Mouse (Mus musculus) thymus, postnatal 4 days (tissue): Measurements from ENCODE around the gene Emc8.

Experiments used
- DNase-seq: peaks from one replicate; pipeline ENCODE4 v3.0.0; 2021

Gene Emc8

DNA sequence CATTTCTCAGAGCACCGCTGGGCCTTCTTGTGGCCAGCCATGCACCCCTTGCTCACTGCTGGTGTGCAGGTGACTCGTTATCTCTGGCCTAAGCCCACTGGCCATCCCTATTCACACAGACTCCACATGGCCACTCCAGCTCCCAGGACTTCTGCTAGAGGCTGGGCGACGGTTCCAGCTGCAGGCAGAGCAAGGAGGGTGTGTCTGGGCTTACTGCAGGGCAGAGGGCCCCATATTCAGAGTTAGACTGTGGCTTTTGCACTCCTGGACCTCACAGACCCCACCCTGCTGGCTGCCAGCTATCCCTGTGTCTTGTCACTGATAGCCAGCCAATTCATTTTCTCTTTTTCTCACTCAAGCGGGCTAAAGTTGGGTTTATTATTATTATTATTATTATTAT, 15.7 kb upstream of the Emc8 start:
- no peak for DNase-seq

DNA sequence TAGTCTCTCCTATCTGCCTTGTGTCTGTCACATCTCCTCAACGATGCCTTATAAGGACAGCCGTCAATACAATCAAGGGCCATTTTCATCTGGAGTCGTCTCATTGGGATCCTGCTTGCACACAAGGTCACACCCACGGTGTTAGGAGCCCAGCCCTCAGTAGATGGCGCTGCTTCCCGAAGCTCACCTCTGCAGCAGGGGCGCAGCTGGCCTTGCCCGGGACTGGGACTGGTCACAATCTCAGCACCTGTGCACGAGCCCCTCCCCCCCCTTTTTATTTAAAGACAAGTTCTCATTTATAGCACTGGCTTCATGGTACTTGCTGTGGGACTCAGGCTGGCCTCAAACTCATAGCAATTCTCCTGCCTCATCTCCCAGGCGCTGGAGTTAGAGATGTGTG, 15.2 kb upstream of the Emc8 start:
- DNase-seq: peak; percentile 90

DNA sequence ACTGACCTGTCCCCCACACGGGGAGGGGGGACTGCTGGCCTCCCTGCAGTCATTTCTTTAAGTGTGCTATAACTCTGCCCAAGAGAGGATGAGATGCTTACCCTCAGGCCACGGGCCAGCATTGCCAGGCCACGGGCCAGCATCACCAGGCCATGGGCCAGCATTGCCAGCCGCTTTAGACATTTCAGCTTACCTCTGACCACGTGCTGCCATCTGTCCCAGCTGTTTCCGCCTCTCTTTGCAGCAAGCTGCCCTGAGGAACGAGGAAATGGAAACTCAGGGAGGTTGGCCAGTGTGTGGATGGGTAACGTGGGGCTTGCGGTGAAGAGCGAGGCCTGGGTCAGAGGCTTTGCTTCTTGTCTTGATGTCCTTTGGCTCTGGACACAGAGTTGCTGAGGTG, 12.7 kb upstream of the Emc8 start:
- no peak for DNase-seq

DNA sequence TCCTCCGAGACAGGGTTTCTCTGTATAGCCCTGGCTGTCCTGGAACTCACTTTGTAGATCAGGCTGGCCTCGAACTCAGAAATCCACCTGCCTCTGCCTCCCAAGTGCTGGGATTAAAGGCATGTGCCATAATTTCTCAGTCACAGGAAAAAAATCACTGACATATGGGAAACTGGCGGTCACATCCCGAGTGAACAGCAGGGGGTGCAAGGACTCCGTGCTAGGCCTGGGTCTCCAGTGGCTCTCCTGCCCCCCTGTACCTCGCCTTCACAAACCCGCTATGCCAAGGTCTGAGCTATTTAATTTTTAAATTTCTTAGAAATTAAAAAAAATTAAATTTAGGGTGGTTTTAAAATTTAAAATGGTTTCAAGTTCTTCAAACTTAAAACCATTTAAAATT, 12.0 kb upstream of the Emc8 start:
- DNase-seq: peak; percentile 84

DNA sequence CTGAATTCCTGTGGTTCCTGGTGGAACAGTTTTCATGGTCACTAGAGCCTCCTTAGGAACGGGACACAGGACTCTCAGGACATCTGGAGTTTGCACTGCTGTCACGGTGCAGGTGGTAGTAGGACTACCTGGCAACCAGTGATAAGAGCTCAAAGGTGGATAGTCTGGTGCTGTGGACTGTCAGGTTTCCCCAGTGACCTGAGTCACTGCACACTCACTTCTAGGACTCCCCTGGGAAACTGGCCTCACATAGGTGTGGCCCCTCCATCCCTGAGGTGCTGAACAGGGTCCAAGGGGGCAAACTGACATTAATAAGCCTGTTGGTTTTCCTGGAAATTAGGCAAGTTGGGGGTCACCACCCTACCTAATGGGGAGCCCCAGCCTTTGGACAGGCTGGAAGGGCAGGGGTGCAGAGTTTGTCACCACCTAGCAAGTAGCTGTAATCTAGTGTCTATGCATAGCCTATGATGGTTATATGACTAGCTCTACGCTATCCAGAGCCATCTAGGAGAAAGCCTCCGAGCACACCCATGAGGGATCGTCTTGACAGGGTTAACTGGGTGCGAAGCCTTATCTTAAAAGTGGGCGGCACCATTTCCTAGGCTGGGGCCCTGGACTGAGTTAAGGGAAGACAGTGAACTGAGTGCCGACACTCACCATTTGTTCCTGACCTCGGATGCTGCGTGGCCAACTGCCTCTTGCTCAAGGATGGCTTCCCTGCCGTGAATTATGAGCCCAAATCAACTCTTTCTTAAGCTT, 11.4 kb upstream of the Emc8 start:
- DNase-seq: no peak

DNA sequence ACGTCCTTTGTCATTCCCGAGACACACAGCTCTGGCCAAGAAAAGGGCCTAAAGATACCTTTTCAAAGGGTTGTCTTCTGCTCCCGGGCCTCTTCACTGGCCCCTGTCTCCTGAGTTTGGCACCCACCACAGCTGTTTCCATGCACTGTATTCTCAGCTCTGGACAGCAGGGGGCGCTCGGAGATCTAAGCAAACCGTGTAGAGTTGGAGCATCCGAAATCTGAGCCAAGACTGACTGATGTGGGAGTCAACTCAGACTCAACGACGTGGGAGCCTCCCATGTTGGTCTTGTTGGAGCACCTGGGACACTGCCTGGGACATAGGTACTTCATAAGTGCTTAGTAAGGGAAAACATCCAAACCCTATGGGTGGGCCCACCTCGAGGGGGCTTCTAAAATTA, 10.1 kb upstream of the Emc8 start:
- DNase-seq: peak; percentile 93

DNA sequence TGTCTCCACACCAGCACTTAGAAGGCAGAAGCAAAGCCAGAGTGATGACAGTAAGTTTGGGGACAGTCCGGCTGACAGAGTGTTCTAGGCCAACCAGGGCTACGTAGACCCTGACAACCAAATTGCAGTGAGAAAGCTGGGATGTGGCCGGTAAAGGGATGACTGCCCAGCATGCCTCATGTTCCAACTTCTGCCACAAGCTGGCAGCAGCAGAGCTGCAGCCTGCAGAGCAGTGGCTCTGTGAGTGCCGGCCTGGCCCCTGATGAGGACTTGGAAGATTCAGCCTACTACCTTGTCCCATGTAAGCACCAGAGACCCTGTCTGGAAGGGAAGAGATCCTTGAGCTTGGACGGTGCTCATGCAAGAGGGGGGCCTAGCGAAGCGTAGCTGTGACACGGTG, 7.3 kb upstream of the Emc8 start:
- no peak for DNase-seq

DNA sequence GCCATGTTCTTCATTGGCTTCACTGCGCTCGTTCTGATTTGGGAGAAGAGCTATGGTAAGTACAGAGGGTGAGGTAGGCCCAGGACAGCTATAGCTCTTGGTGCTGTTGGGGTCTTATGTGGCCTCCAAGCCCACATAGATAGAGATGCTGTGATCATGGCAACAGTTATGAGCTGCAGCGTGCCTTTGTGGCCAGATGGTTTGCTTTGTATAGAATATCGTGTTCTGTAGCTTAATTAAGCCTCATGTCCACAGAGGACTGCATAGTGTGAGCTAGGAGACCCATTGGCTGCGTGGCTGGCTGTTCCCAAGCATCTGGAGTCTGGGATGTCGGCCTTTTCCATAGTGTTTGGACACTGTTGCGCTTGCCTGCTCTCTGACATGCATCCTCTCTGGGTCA, 4.9 kb upstream of the Emc8 start:
- DNase-seq: no peak

- no peak for DNase-seq
Observed at GRCm38 (mm10) chr8:120672626-120673229, 4.4 kb upstream of the Emc8 start.

DNA sequence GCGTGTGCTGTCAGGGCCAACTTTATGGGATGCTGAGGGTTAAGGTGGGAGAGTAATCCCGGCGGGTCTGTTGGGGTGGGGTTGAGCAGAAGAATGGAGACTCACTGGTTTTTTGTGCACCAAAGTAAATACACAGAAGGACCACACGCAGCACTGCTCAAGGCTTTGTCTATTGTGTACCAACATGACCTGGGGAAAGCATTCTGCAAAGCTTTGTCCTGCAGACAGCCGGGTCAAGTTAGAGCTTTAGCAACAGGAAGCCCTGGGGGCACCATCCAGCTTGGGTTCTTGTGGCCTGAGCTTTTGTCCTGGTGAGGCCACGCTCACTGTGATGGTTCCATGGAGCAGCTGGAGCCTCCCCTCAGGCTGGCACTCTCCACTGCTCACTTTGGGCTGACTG, 3.4 kb upstream of the Emc8 start:
- no peak for DNase-seq

DNA sequence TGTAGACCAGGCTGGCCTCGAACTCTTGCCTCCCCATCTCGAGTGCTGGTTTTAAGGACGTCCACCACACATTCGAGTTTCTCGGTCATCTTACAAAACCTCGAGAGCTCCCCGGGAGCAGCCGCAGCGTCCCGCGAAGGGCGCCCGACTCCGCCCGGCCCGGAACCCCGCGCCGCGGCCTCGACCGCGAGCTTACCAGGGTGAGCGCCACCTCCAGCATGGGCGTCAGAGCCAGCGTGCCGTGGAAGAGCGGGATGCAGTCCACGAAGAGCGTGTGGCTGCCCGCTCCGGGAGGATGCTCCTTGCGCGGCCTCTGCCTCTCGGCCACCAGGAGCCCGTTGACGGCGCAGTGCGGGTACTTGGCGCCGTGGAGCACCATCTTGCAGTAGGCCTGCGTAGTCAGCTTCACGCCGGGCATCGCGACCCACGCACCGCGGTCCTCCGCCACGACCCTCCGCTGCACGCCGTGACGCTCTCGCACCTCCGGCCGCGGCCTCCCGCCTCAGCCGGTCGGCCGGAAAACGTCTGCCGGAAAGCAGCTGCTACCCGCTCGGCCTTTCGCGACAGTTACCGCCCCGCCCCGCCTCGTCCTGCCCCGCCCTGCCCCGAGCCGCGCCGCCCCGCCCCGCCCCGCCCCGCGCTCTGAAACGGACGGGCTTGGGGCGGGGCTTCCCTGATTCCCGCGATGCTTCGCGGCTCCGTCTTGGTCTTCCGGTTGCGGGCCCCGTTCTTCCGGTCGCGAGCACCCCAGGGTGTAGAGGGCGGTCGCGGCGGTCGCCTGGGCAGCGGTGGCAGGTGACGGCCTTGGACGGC, 606 bp downstream of the Emc8 start, which contains the start of the genes Gm27021 and Cox4i1:
Gene Gm27021 (minus strand): TSS at position 519 of the 813 bp plus-strand sequence.
Gene Cox4i1 (plus strand): TSS at position 662 of the 813 bp plus-strand sequence.
- DNase-seq: peak; percentile 98

DNA sequence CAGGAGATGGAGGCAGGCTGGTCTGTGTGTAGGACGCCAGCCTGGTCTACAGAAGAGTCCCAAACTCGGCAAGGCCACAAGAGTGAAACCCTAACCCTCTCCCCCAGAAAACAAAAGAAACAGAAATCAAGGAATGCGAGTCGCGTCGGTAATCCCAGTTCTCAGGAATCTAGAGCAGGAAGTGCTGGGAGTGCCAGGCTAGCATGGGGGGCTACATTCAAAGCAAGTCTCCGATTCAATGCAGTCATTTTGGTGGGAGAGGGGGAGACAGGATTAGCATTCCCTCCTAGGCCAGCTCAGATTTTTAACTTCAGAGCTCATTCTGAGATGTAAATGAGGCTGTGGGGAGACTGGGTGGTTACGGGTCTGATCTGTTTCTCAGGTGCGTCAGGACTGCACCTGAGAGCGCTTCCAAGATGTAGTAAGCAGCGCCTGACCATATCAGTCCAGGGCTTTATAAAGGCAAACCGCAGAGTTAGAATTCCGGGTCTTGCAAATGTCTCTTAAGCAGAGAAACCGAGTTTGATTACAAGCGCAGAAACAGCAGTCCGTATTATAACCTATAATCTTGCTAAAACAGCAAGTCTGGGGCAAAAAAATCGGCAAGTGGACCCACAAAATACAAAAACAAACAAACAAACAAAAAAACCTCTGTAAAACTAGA, 1.4 kb downstream of the Emc8 start:
- DNase-seq: no peak

DNA sequence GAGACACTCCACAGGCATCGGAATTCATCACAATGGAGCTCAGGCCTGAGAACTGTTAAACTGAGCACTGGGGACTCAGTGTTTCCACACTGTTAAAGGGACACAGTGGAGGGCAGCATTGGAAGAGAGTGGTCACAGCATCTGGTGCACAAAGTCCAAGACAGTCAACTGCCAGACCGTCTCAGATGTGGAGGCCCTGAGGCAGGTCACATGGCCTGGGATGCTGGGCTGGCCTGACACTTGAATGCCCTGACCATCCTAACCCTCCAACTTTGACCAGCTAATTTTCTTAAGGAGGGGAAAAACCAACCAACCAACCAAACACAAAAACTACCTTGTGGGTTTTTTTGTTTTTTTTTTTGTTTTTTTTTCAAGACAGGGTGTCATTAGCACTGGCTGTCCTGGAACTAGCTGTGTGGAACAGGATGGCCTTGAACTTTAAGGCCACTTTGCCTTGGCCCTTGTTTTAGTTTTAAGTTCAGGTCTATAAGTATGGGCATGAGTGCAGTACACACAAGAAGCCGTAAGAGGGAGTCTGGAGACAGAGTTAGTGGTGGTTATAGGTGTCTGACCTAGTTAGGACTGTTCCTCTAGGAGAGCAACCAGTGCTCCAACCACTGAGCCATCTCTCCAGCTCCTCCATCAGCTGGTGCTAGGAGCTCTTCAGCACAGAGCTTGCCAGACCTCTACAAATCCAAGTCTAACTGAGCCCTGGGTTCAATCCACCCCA, 2.5 kb downstream of the Emc8 start:
- DNase-seq: peak; percentile 57

- DNase-seq: no peak
Observed at GRCm38 (mm10) chr8:120664566-120664965, 3.8 kb downstream of the Emc8 start.

DNA sequence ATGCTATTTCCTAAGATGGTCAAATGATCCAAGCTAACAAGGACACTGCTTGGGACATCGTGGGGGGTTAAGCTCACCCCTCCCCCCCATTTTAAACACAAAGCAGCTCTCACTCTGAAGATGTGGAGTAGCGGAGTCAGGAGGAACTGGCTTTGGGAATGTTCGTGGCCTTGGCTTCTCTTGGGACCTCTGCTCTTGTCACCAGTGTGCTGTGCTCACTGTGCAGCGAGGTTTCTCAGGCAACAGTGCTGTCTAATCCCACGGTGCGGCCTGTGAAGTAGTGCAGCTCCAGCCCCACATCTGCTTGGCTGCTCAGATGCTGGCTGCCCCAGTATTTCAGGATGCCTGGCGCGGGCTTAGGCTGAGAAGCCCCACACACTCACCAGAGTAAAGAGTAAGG, 11.0 kb downstream of the Emc8 start:
- no peak for DNase-seq

GRCm38 (mm10) chr8:120656322-120657052, 11.9 kb downstream of the Emc8 start:
- DNase-seq: no peak

GRCm38 (mm10) chr8:120647532-120647931, 20.8 kb downstream of the Emc8 start, which contains the start of gene 1190005I06Rik:
1190005I06Rik (minus strand) TSS chr8:120647632.
- DNase-seq: no peak

GRCm38 (mm10) chr8:120644663-120645062, 23.7 kb downstream of the Emc8 start:
- no peak for DNase-seq

GRCm38 (mm10) chr8:120642031-120642662, 26.2 kb downstream of the Emc8 start:
- no peak for DNase-seq

GRCm38 (mm10) chr8:120641245-120641644, 27.1 kb downstream of the Emc8 start:
- DNase-seq: no peak

DNA sequence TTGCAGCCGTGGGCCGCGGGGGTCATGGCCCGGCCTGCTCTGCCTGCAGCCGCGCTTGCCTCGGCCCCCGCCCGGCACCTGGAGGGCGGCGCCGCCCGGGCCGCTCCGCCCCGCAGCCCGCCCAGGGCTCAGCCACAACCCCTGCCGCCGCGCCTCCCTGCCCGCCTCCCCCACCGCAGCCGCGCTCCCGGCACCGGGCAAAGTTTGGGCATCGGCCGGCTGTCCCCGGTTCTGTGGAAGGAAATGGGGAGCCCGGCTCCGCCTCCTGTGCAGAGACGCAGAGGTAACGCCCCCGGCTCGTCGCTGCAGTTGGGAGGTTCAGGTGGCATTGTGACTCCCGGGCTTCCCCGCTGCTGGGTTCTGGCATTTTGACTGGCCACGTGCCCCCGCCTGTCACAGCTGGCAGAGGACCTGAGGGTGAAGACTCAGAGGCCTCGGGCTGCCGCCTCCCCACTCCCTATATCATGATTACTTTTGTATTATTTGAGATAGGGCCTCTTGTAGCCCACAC, 34.0 kb downstream of the Emc8 start:
- DNase-seq: peak; percentile 80
